Mouse (Mus musculus) central nervous system, embryonic 18 days (tissue): ENCODE measurements around the gene Gm10198. TPM values are rescaled to one million over a fixed set of nuclear protein-coding genes. Genes with fewer than 3 reads are reported as not detected.

Source experiments
- polyA plus RNA-seq: library from polyadenylated mRNA; depleted of rRNA; stranded (reverse); fragments of >200 nt; gene quantifications from 2 replicates; pipeline ENCODE4 v1.2.3, GENCODE M21; 2012; rRNA removed

Gene Gm10198
- not detected in 2 replicates for polyA plus RNA-seq

GRCm38 (mm10) chr13:111592485-111592884 lies at the start of gene Gm10198:
Gene Gm10198, plus strand, starts transcription at chr13:111592785.

Other genes with a start within 250 kb of the Gm10198 start
- 53.3 and 59.1 TPM in 2 replicates for gene Gpbp1, start 102.7 kb upstream of the Gm10198 start, polyA plus RNA-seq
- gene Gm49496, start 42.8 kb upstream of the Gm10198 start, polyA plus RNA-seq: not detected in 2 replicates
- gene Mier3, start 88.2 kb downstream of the Gm10198 start, polyA plus RNA-seq: 13.3 and 13.8 TPM in 2 replicates
- gene Map3k1, start 216.2 kb downstream of the Gm10198 start, polyA plus RNA-seq: 9.5 and 10.7 TPM in 2 replicates